Comparison of ENCODE assay signal across 8 mouse cellular contexts in genomic region chr1:132370681-132371173, GRCm38 (mm10). TPM values are rescaled to one million over a fixed set of nuclear protein-coding genes. Genes with fewer than 3 reads are reported as not detected.
DNase-seq lines count a peak whose midpoint lies in the region; ATAC-seq lines count a peak whose summit lies in the region.

No protein-coding gene starts in this region.

- peak; percentile 52 for DNase-seq in kidney, postnatal 10 days
- DNase-seq in brain, adult 2 months (ENCODE audit: low read depth, low spot score), result peak; percentile 36
- DNase-seq in heart, postnatal 4 days, result peak; percentile 53
- no peak for DNase-seq in cerebellum, postnatal 36 days
- no peak for DNase-seq in frontal cortex, postnatal 14 days (ENCODE audit: low spot score in 2 of 2)
- DNase-seq in gastrocnemius, adult 8-10 months (ENCODE audit: low spot score in 2 of 2), result no peak

- peaks cover 49% of the 10 kb centered on the region for H3K4me1 ChIP-seq in kidney, embryonic 16.5 days (ENCODE audit: insufficient read depth, low read length)

- H3K9me3 ChIP-seq in kidney, embryonic 16.5 days (ENCODE audit: low read length), result no peaks in the 10 kb centered on the region

- WGBS in kidney, embryonic 16.5 days, result 60% methylated on average over 9 of the region's 9 CpGs

- H3K36me3 ChIP-seq in kidney, embryonic 16.5 days (ENCODE audit: insufficient read depth, low read length), result no peaks in the 10 kb centered on the region

- no peak overlapping the region for H3K9ac ChIP-seq in kidney, embryonic 16.5 days (replicated peaks; ENCODE audit: low read length)

- no peak overlapping the region for H3K4me2 ChIP-seq in kidney, embryonic 16.5 days (replicated peaks; ENCODE audit: low read depth, low read length)

- no peak overlapping the region for H3K27ac ChIP-seq in kidney, embryonic 16.5 days (ENCODE audit: low read length)

- H3K4me3 ChIP-seq in kidney, embryonic 16.5 days (ENCODE audit: low read length), result no peak overlapping the region

- ATAC-seq in kidney, embryonic 16.5 days (ENCODE audit: low FRiP score, low TSS enrichment), result no peak
- ATAC-seq in megakaryocyte progenitor cell, adult 5-6 weeks (replicated peaks; ENCODE audit: poor library complexity), result peak; percentile 32

- no peaks in the 10 kb centered on the region for H3K27me3 ChIP-seq in kidney, embryonic 16.5 days (ENCODE audit: insufficient read depth, low read length)

RNA-seq across cellular contexts. Expression of gene Tmcc2, which starts 20.4 kb away (rescaled TPM):
- 8.3 and 8.6 TPM in 2 replicates for polyA plus RNA-seq in kidney, embryonic 16.5 days (2015; fragmentation: Nextera tagmentation; extraction: Ambion mirVana)
- total RNA-seq in heart, postnatal 4 days (2021), result 10 to 100 TPM; 17.0 to 17.5 TPM
- 2.9 and 6.1 TPM in 2 replicates for total RNA-seq in megakaryocyte progenitor cell, adult 5-6 weeks (2015)
- 5.5 and 6.0 TPM in 2 replicates for total RNA-seq in megakaryocyte progenitor cell, adult 5-6 weeks (2017)
- total RNA-seq in gastrocnemius, adult 8-10 months (2022), result 10 to 100 TPM; 38.8 to 60.0 (median 49.4) TPM

RNA-seq across cellular contexts. Expression of gene Dstyk, which starts 46.6 kb away (rescaled TPM):
- polyA plus RNA-seq in kidney, embryonic 16.5 days (2015; fragmentation: Nextera tagmentation; extraction: Ambion mirVana), result 16.9 and 18.6 TPM in 2 replicates
- total RNA-seq in heart, postnatal 4 days (2021), result 10 to 100 TPM; 16.9 to 17.3 TPM
- 14.2 and 20.1 TPM in 2 replicates for total RNA-seq in megakaryocyte progenitor cell, adult 5-6 weeks (2015)
- 16.0 and 22.3 TPM in 2 replicates for total RNA-seq in megakaryocyte progenitor cell, adult 5-6 weeks (2017)
- 10 to 100 TPM in 1 of 4 experiments, 1 to 10 TPM in 3; 7.7 to 11.2 (median 8.5) TPM for total RNA-seq in gastrocnemius, adult 8-10 months (2022)

RNA-seq across cellular contexts. Expression of gene Nuak2, which starts 54.8 kb away (rescaled TPM):
- polyA plus RNA-seq in kidney, embryonic 16.5 days (2015; fragmentation: Nextera tagmentation; extraction: Ambion mirVana), result 4.3 and 5.5 TPM in 2 replicates
- total RNA-seq in heart, postnatal 4 days (2021), result 1 to 10 TPM; 5.3 to 5.8 TPM
- total RNA-seq in megakaryocyte progenitor cell, adult 5-6 weeks (2015), result 19.8 and 26.1 TPM in 2 replicates
- 14.5 and 20.2 TPM in 2 replicates for total RNA-seq in megakaryocyte progenitor cell, adult 5-6 weeks (2017)
- total RNA-seq in gastrocnemius, adult 8-10 months (2022), result under 1 TPM; 0.45 to 0.94 (median 0.52) TPM

Comparison
In these comparisons a context has a peak if more than half of its experiments do, and no peak if none do; other contexts are left out.
1. DNase-seq: peak in kidney, postnatal 10 days (single experiment), brain, adult 2 months (single experiment) and heart, postnatal 4 days (single experiment); none in cerebellum, postnatal 36 days (0 of 2), frontal cortex, postnatal 14 days (0 of 2) and gastrocnemius, adult 8-10 months (0 of 2).